Mouse (Mus musculus) myocyte (in vitro differentiated cells): ENCODE data around the gene Cxcl12.

Source experiments
- E2F4 ChIP-seq: IDR thresholded peaks from one replicate; pipeline ENCODE4 v1.6.1; 2011; ENCODE audit warnings: mild to moderate bottlenecking, control low read depth, moderate library complexity; ENCODE audit not compliant: insufficient read depth
- MAX ChIP-seq: IDR thresholded peaks from one replicate; pipeline ENCODE4 v1.6.1; 2011; ENCODE audit warnings: low read depth, mild to moderate bottlenecking, control low read depth
- MYOG ChIP-seq, 3 experiments: IDR thresholded peaks; one replicate each; pipeline ENCODE4 v1.6.1; 2011; ENCODE audit warnings: control low read depth in 2 of 3, low read depth in 2 of 3, mild to moderate bottlenecking in 2 of 3; ENCODE audit not compliant: insufficient read length in 2 of 3, control insufficient read depth in 1 of 3, insufficient read depth in 1 of 3
- POLR2A ChIP-seq: IDR thresholded peaks from one replicate; pipeline ENCODE4 v1.6.1; 2011; ENCODE audit warnings: low read depth, mild to moderate bottlenecking, control low read depth, moderate library complexity; ENCODE audit not compliant: insufficient read length
- POLR2AphosphoS2 ChIP-seq: IDR thresholded peaks from one replicate; pipeline ENCODE4 v1.6.1; 2011; ENCODE audit warnings: low read depth, control low read depth; ENCODE audit not compliant: insufficient read length
- TCF12 ChIP-seq: IDR thresholded peaks from one replicate; pipeline ENCODE4 v1.6.1; 2011; ENCODE audit warnings: mild to moderate bottlenecking, control low read depth; ENCODE audit not compliant: poor library complexity, insufficient read depth, severe bottlenecking
- TCF3 ChIP-seq: IDR thresholded peaks from one replicate; pipeline ENCODE4 v1.6.1; 2011; ENCODE audit warnings: low read depth, control low read depth; ENCODE audit not compliant: insufficient read length
- USF1 ChIP-seq: IDR thresholded peaks from one replicate; pipeline ENCODE4 v1.6.1; 2011; ENCODE audit warnings: low read depth, mild to moderate bottlenecking, control low read depth, moderate library complexity

GRCm38 (mm10) chr6:117137735-117138134, 30.6 kb upstream of the Cxcl12 start:
- TF ChIP-seq POLR2A: no peak
- no peak for TF ChIP-seq USF1
- no peak for TF ChIP-seq MAX
- no peak for TF ChIP-seq TCF12
- TF ChIP-seq POLR2AphosphoS2: no peak
- no peak for TF ChIP-seq E2F4
- no peak for TF ChIP-seq MYOG (IDR thresholded peaks at IDR 0.05; ENCODE audit: control insufficient read depth in 1 of 3, insufficient read depth in 1 of 3, insufficient read length in 2 of 3, low read depth in 2 of 3)
- TF ChIP-seq TCF3: no peak
